Mouse (Mus musculus): ENCODE results near the gene Il4ra.

DNA sequence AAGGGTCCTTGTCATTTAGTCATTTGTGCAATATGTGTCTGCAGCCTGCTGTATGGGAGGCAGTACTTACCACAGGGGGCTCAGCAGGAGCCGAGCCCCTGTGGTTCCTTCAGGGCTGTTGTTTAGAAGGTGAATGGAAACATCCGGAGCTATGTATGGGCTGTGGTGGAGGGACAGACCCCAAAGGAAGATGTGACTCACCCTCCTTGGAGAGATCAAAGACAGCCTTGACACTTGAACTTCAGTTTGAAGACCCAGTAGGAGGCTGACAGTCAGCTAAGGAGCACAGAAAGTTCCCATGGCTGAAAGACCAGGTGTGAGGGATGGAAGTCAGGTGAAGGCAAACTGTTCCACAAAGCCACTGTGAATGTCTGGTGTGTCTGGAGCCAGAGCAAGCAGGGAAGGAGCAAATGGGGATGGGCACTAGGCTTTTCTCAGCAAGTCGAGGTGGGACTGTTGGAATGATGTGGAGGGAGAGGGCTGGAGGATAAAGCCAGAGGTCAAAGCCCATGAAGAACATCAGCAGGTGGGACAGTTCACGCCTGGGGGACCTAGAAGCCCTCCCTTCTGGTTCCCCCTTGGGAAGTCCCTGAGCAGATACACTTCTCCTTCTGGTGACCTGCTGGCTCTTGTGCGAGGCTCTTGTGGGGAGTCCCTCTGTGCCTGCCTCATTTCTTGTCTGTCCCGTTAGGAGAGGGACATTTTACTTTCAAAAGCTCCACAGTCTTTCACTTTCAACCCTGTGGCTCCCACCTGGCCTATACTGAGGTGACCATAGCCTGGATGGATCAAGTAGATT is 55.7 kb downstream of the Il4ra start:
- no peak for TF ChIP-seq PAX5 (IDR thresholded peaks at IDR 0.05; ENCODE audit: low read length)
- TF ChIP-seq CTCF (conservative IDR thresholded peaks at IDR 0.05 in 1 of 2, IDR thresholded peaks at IDR 0.05 in 1 of 2; ENCODE audit: low read depth in 2 of 2, low read length in 2 of 2): no peak
- no peak for TF ChIP-seq ZKSCAN1 (IDR thresholded peaks at IDR 0.05; ENCODE audit: borderline replicate concordance, low read depth, low read length)
- peak; percentile 62 for TF ChIP-seq TBP (conservative IDR thresholded peaks at IDR 0.05; ENCODE audit: low read depth, low read length)
- TF ChIP-seq POLR2A (IDR thresholded peaks at IDR 0.05; ENCODE audit: low read depth, low read length): no peak; the same call in 1 of the 2 replicates
- peak; percentile 74; the same call in 1 of the 2 replicates for TF ChIP-seq MAZ (IDR thresholded peaks at IDR 0.05; ENCODE audit: low read depth, low read length)
